Mouse (Mus musculus): ENCODE data around the gene Slc9b1.
A peak's percentile ranks its signal among the peaks of the same experiment; 100 is the strongest.

Slc9b1 gene

DNA sequence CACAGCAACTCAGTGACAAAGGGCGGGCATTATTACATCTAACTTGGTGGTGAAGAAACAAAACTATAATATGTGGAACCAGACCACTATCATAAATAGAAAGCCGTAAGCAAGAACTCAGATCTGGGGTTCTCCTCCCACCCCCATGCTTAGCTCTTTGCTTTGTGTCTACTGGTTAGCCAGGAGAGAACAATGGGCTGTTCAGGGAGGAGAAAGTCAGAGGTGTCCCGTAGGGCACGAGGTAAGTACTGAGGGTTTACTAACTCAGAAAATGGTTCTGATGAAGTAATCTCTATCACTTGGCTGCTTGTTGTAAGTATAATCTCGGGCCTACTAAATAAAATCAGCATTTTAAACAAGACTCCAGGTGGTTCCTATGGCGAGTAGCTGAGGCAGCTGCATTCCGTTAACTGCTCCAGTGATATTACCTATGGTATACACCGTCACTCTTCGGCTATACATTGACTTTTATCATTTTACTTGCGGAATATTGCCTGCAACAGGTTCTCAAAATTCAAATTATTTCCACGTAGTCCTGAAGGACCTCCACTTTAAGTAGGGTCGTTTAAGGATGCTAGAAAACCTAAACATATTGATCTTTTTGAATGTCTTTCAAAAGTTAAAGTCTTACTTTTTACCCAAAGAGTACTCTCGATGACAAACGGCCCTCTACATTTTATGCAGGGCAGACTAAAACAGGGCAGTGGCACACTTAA is 89.2 kb downstream of the Slc9b1 start:
- H3K4me3 ChIP-seq (replicated peaks; ENCODE audit: low read length), result peak overlapping the region; percentile 84

DNA sequence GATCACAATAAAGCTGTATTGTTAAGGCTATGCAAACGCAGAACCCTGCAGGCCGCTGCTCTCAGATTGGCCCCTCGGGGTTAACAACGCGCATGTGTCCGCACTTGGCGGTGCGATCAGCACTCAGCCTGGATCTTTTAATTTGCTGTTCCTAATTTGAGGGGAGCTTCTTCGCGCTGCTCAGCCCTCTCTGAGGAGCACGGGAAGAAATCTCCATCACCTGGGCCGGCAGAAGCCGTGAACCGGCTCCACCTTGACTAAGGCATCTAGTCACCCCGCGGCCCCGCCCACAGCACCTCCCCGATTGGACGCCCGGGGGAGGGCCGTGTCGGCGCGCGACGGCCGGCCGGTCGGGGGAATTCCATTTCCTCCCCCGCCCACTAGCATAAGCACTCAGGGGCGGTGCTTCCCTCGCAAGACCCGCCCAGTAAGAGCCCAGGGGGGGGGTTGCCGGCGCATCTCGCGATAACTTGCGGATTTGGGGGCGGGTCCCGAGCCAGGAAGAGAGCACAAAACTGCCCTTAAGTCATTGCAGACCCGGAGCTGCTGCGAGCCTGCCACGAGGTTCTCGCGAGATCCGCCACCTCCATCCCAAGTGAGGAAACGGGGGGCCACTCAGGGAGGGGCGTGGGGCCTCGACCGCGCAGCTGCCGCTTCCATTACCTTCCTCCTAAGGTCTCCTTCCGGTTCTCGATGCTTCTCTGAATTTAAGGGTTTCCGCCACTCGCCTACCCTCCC is 90.1 kb downstream of the Slc9b1 start, which contains the start of gene Ube2d3:
Gene Ube2d3, plus strand, starts transcription at position 392 of the 738 bp plus-strand sequence.
- TF ChIP-seq CTCF (conservative IDR thresholded peaks at IDR 0.05; ENCODE audit: low read length) (no peak), NANOG (IDR thresholded peaks at IDR 0.05; ENCODE audit: borderline replicate concordance, low read length) (no peak), POU5F1 (IDR thresholded peaks at IDR 0.05; ENCODE audit: borderline replicate concordance, low read length) (no peak)
- Histone ChIP-seq H3K4me1 (replicated peaks; ENCODE audit: low read depth, low read length) (peaks cover 39% of the 10 kb centered on the region), H3K36me3 (ENCODE audit: insufficient read depth, low read length) (peaks cover 39% of the 10 kb centered on the region), H3K27me3 (ENCODE audit: insufficient read depth, low read length) (no peaks in the 10 kb centered on the region), H3K9me3 (ENCODE audit: low read length) (no peaks in the 10 kb centered on the region), H3K4me3 (replicated peaks; ENCODE audit: low read length) (peak within 1 kb of the TSS; percentile 94)

More for the DNA sequence above, 89.2 kb downstream of the Slc9b1 start:
- Histone ChIP-seq H3K9me3 (ENCODE audit: low read length) (no peaks in the 10 kb centered on the region), H3K36me3 (ENCODE audit: insufficient read depth, low read length) (peaks cover 32% of the 10 kb centered on the region), H3K27me3 (ENCODE audit: insufficient read depth, low read length) (no peaks in the 10 kb centered on the region), H3K4me1 (replicated peaks; ENCODE audit: low read depth, low read length) (peaks cover 30% of the 10 kb centered on the region)
- TF ChIP-seq CTCF (conservative IDR thresholded peaks at IDR 0.05; ENCODE audit: low read length) (no peak), POU5F1 (IDR thresholded peaks at IDR 0.05; ENCODE audit: borderline replicate concordance, low read length) (no peak), NANOG (IDR thresholded peaks at IDR 0.05; ENCODE audit: borderline replicate concordance, low read length) (no peak)

DNA sequence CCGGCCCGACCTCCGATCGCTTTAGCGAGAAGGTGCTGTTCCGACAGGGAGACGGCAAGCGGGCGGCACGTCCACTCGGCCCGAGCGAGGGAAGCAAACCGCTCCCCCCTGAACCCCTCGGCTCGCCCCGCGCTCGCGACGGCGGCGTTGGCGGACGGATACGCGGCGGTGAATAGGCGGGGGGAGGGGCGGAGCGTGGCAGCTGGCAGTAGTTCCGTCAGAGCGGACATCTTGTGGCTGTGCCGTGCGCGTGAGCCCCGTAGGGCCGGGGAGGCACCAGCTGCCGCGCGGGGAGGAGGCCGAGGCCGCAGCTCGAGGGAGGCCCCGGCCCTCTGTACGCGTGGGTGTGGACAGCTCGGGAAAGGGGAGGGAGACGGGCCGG is 90.7 kb downstream of the Slc9b1 start:
- Histone ChIP-seq H3K9me3 (ENCODE audit: low read length) (no peaks in the 10 kb centered on the region), H3K4me1 (replicated peaks; ENCODE audit: low read depth, low read length) (peaks cover 44% of the 10 kb centered on the region), H3K4me3 (replicated peaks; ENCODE audit: low read length) (peak overlapping the region; percentile 94), H3K27me3 (ENCODE audit: insufficient read depth, low read length) (no peaks in the 10 kb centered on the region), H3K36me3 (ENCODE audit: insufficient read depth, low read length) (peaks cover 45% of the 10 kb centered on the region)
- TF ChIP-seq NANOG (IDR thresholded peaks at IDR 0.05; ENCODE audit: borderline replicate concordance, low read length) (no peak), CTCF (conservative IDR thresholded peaks at IDR 0.05; ENCODE audit: low read length) (no peak), POU5F1 (IDR thresholded peaks at IDR 0.05; ENCODE audit: borderline replicate concordance, low read length) (no peak)

DNA sequence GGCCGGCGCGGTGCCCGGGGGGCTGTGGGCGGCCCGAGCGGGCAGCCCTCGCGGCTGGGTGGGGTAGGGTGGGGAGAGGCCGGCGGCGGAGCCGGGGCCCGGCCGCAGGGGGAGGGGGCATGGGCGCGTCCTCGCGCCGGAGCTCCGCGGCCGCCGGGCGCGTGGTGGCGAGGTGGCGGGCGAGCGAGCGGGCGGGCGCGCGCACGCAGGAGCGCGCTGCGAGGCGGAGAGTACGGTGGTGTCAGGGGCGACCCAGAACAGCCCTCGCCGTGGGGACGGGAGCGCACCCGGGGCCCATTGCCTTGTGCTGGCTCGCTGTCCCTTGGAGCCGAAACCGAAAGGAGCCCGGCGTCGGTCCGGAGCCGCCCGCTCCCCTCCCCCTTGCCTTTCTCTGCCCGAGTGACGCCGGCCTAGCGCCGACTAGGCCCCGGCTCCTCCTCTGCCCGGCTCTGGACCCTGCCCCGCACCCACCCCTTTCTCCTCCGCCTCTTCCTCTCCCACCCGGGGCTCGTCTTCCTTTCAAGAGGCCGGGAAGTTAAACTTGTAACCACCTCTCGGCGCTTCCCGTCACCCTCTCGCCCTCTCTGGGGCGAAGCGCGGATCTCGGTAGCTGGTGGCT is 91.2 kb downstream of the Slc9b1 start:
- H3K4me3 ChIP-seq (replicated peaks; ENCODE audit: low read length), result peak overlapping the region; percentile 94
- no peak for TF ChIP-seq NANOG (IDR thresholded peaks at IDR 0.05; ENCODE audit: borderline replicate concordance, low read length)
- TF ChIP-seq CTCF (conservative IDR thresholded peaks at IDR 0.05; ENCODE audit: low read length), result no peak
- no peak for TF ChIP-seq POU5F1 (IDR thresholded peaks at IDR 0.05; ENCODE audit: borderline replicate concordance, low read length)
- no peaks in the 10 kb centered on the region for H3K9me3 ChIP-seq (ENCODE audit: low read length)
- peaks cover 50% of the 10 kb centered on the region for H3K36me3 ChIP-seq (ENCODE audit: insufficient read depth, low read length)
- H3K4me1 ChIP-seq (replicated peaks; ENCODE audit: low read depth, low read length), result peaks cover 50% of the 10 kb centered on the region
- H3K27me3 ChIP-seq (ENCODE audit: insufficient read depth, low read length), result no peaks in the 10 kb centered on the region

DNA sequence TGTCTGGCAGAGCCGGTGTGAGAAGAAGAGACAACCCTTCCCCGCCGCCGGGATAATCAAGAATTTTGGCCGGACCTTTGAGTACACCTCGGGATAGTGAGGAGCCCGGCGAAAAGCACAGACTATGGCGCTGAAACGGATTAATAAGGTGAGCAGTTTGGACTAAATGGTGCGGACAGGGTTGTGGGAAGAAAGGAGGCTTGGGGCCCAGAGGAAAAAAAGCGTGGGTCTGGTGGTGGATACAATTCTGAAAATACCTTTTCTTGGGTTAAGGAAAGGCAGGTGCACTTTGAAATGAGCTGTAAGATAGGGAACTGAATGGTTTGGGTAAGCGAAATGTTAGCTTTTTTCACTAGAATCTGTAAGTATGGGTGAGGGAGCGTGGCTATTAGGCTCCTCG is 91.8 kb downstream of the Slc9b1 start:
- Histone ChIP-seq H3K27me3 (ENCODE audit: insufficient read depth, low read length) (no peaks in the 10 kb centered on the region), H3K9me3 (ENCODE audit: low read length) (no peaks in the 10 kb centered on the region), H3K36me3 (ENCODE audit: insufficient read depth, low read length) (peaks cover 57% of the 10 kb centered on the region), H3K4me1 (replicated peaks; ENCODE audit: low read depth, low read length) (peaks cover 55% of the 10 kb centered on the region), H3K4me3 (replicated peaks; ENCODE audit: low read length) (peak overlapping the region; percentile 94)
- TF ChIP-seq NANOG (IDR thresholded peaks at IDR 0.05; ENCODE audit: borderline replicate concordance, low read length), result no peak
- TF ChIP-seq POU5F1 (IDR thresholded peaks at IDR 0.05; ENCODE audit: borderline replicate concordance, low read length), result no peak
- no peak for TF ChIP-seq CTCF (conservative IDR thresholded peaks at IDR 0.05; ENCODE audit: low read length)

DNA sequence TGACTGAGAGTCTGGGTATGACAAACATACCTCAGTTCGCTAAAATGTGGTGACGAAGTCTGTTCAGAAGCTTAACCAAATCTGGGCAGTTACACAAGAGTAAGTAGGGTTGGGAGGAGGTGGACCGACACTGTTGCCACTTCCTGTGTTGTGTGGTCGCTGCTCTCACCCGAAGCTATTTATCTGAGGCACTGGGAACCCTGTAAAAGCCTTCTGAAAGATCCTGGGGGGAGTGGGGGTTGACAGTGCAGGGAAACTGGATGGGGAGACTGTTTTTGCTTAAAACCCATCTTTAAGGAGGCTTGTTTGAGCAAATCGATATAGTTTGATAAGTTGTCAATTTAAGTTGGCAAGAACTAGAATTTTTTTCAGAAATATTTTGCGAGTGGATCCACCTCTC is 92.4 kb downstream of the Slc9b1 start:
- H3K4me1 ChIP-seq (replicated peaks; ENCODE audit: low read depth, low read length), result peaks cover 58% of the 10 kb centered on the region
- peak overlapping the region; percentile 94 for H3K4me3 ChIP-seq (replicated peaks; ENCODE audit: low read length)
- TF ChIP-seq NANOG (IDR thresholded peaks at IDR 0.05; ENCODE audit: borderline replicate concordance, low read length), result no peak
- no peak for TF ChIP-seq POU5F1 (IDR thresholded peaks at IDR 0.05; ENCODE audit: borderline replicate concordance, low read length)
- no peak for TF ChIP-seq CTCF (conservative IDR thresholded peaks at IDR 0.05; ENCODE audit: low read length)
- H3K27me3 ChIP-seq (ENCODE audit: insufficient read depth, low read length), result no peaks in the 10 kb centered on the region
- H3K36me3 ChIP-seq (ENCODE audit: insufficient read depth, low read length), result peaks cover 61% of the 10 kb centered on the region
- H3K9me3 ChIP-seq (ENCODE audit: low read length), result no peaks in the 10 kb centered on the region

DNA sequence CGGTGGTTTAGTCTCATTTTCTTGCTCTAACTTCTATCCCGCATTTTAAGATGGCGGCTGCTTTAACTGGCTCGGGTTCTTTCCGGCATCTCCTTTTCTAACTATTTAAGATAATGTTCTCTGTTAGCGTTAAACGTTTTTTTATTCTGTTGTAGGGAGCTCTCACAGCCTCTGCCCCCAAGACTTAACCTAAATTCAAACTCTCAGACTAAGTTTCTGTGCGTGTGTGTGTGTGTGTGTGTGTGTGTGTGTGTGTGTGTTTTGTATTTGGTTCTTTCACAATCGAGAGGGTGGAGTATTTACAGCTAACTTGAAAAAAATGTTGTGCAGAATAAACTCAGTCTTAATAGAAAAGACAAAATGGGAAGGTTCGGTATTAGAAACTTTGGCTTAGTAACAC is 92.8 kb downstream of the Slc9b1 start:
- no peaks in the 10 kb centered on the region for H3K27me3 ChIP-seq (ENCODE audit: insufficient read depth, low read length)
- H3K36me3 ChIP-seq (ENCODE audit: insufficient read depth, low read length), result peaks cover 60% of the 10 kb centered on the region
- peaks cover 58% of the 10 kb centered on the region for H3K4me1 ChIP-seq (replicated peaks; ENCODE audit: low read depth, low read length)
- TF ChIP-seq NANOG (IDR thresholded peaks at IDR 0.05; ENCODE audit: borderline replicate concordance, low read length), result no peak
- no peak for TF ChIP-seq POU5F1 (IDR thresholded peaks at IDR 0.05; ENCODE audit: borderline replicate concordance, low read length)
- no peak for TF ChIP-seq CTCF (conservative IDR thresholded peaks at IDR 0.05; ENCODE audit: low read length)
- H3K4me3 ChIP-seq (replicated peaks; ENCODE audit: low read length), result peak overlapping the region; percentile 94
- H3K9me3 ChIP-seq (ENCODE audit: low read length), result no peaks in the 10 kb centered on the region

DNA sequence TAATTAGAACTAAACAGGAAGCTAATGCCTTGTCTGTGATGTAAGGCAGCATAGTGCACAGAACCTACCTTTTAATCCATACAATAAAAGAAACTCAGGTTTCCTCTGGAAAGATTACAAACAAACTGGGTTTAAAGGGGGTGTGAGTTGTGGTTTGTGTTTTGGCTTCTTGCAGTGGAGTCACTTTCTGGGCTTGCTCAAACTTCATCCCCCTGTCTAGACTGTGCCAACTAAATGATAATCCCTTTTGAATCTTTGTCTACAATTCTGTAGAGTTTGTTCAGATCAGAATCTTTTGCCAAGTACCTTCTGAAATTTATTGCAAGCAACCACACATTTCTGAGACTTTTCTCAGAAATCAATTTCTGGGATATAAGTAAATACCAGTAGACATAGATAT is 97.1 kb downstream of the Slc9b1 start:
- TF ChIP-seq NANOG (IDR thresholded peaks at IDR 0.05; ENCODE audit: borderline replicate concordance, low read length) (no peak), POU5F1 (IDR thresholded peaks at IDR 0.05; ENCODE audit: borderline replicate concordance, low read length) (no peak), CTCF (conservative IDR thresholded peaks at IDR 0.05; ENCODE audit: low read length) (no peak)
- Histone ChIP-seq H3K9me3 (ENCODE audit: low read length) (no peaks in the 10 kb centered on the region), H3K36me3 (ENCODE audit: insufficient read depth, low read length) (peaks cover 88% of the 10 kb centered on the region), H3K4me3 (replicated peaks; ENCODE audit: low read length) (no peak overlapping the region), H3K27me3 (ENCODE audit: insufficient read depth, low read length) (no peaks in the 10 kb centered on the region), H3K4me1 (replicated peaks; ENCODE audit: low read depth, low read length) (peaks cover 59% of the 10 kb centered on the region)
